Mouse (Mus musculus) forebrain, embryonic 16.5 days (tissue): ENCODE data around the gene Slc13a1. TPM values are rescaled to one million over a fixed set of nuclear protein-coding genes. Genes with fewer than 3 reads are reported as not detected.

Experiments
- ATAC-seq: fragments of 200-750 bp; cut with Nextera tagmentation; 2 replicates; pipeline ENCODE4 v1.8.0; 2017; ENCODE audit warnings: mild to moderate bottlenecking, moderate library complexity
- H3K27ac ChIP-seq: fragments of 300-500 bp; sonication (generic); 2 replicates; pipeline ENCODE4 v1.5.1; 2014; ENCODE audit warnings: low read length, control low read depth
- H3K27me3 ChIP-seq: fragments of 300-500 bp; sonication (generic); replicated peaks from 2 replicates; pipeline ENCODE4 v1.6.1; 2014; ENCODE audit warnings: low read length; ENCODE audit not compliant: control insufficient read depth, insufficient read depth
- H3K36me3 ChIP-seq: fragments of 300-500 bp; sonication (generic); 2 replicates; pipeline ENCODE4 v1.6.1; 2014; ENCODE audit not compliant: control insufficient read depth, insufficient read depth
- H3K4me1 ChIP-seq: fragments of 300-500 bp; sonication (generic); replicated peaks from 2 replicates; pipeline ENCODE4 v1.6.1; 2014; ENCODE audit warnings: low read length; ENCODE audit not compliant: control insufficient read depth, insufficient read depth
- H3K4me2 ChIP-seq: fragments of 300-500 bp; sonication (generic); 2 replicates; pipeline ENCODE4 v1.6.1; 2014; ENCODE audit warnings: mild to moderate bottlenecking, low read length, control low read depth
- H3K4me3 ChIP-seq: fragments of 300-500 bp; sonication (generic); replicated peaks from 2 replicates; pipeline ENCODE4 v1.5.1; 2014; ENCODE audit warnings: mild to moderate bottlenecking, low read length, control low read depth
- H3K9ac ChIP-seq: fragments of 300-500 bp; sonication (generic); replicated peaks from 2 replicates; pipeline ENCODE4 v1.6.1; 2014; ENCODE audit warnings: low read depth, low read length, control low read depth
- H3K9me3 ChIP-seq: fragments of 300-500 bp; sonication (generic); 2 replicates; pipeline ENCODE4 v1.6.1; 2016; ENCODE audit warnings: low read length; ENCODE audit not compliant: control insufficient read depth
- WGBS: fragments of 180-500 bp; shearing (Covaris S2); extraction: QIAGEN DNeasy Blood & Tissue Kit; methylation state at CpG from one replicate; pipeline ENCODE4 v1.1.7; 2014; 5-methylcytosine and 5-hydroxymethylcytosine counted together
- polyA plus RNA-seq: library from polyadenylated mRNA; unstranded; fragments of >200 nt; fragmentation: Nextera tagmentation; extraction: Ambion mirVana; gene quantifications from 2 replicates; pipeline ENCODE4 v1.2.1, GENCODE M21; 2015

Gene Slc13a1
- polyA plus RNA-seq, 1 experiment from 2014 or later, result 0.13 TPM

DNA sequence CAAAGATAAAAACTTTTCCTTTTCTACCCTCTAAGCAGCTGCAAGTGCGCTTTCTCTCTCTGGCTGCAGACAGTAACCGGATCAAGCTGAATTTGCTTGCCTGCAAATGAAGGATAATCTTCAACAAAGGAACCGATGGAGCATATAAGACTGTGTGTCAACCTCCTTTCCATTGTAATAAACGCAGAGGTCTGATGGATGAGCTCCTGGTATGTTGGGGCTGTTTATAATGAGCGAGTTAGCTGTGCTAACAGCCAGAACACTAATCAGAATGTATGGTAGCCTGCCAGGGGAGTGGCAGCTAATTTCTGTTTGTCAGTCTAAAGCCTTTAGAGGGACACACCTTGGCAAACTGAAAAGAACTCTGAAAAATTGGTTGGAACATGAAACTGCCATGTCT, 62.2 kb downstream of the Slc13a1 start:
- Histone ChIP-seq H3K9me3 (no peaks in the 10 kb centered on the region), H3K27me3 (no peaks in the 10 kb centered on the region), H3K27ac (no peak overlapping the region), H3K4me1 (peaks cover 8% of the 10 kb centered on the region; the same call in 1 of the 2 replicates), H3K4me2 (no peak overlapping the region), H3K36me3 (no peaks in the 10 kb centered on the region), H3K9ac (no peak overlapping the region), H3K4me3 (no peak overlapping the region)
- 10% methylated on average over 5 of the region's 5 CpGs for WGBS
- peak; percentile 66 for ATAC-seq

DNA sequence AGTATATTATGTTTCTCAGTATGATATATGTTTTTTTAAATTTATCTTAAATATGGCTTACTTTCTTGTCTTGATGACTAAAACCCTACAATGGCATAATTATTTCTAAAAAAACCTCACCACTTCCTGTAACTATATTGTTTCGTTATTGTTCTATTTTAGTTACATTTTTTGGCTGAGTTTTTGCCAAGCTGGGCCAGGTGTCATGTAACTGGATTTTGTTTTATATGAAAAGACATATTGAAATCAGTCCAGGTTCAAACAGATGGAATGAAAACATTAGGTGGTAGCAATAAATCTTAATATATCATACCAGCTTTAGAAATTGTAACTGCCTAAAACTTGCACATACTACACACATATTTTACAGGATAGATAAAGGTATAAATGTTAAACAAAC, 66.6 kb downstream of the Slc13a1 start:
- WGBS, result 76% methylated on average over 1 of the region's 1 CpGs
- Histone ChIP-seq H3K9me3 (no peaks in the 10 kb centered on the region), H3K36me3 (no peaks in the 10 kb centered on the region), H3K27ac (no peak overlapping the region), H3K4me2 (no peak overlapping the region), H3K4me1 (peaks cover 6% of the 10 kb centered on the region; the same call in 1 of the 2 replicates), H3K4me3 (no peak overlapping the region), H3K9ac (no peak overlapping the region), H3K27me3 (no peaks in the 10 kb centered on the region)
- no peak for ATAC-seq

DNA sequence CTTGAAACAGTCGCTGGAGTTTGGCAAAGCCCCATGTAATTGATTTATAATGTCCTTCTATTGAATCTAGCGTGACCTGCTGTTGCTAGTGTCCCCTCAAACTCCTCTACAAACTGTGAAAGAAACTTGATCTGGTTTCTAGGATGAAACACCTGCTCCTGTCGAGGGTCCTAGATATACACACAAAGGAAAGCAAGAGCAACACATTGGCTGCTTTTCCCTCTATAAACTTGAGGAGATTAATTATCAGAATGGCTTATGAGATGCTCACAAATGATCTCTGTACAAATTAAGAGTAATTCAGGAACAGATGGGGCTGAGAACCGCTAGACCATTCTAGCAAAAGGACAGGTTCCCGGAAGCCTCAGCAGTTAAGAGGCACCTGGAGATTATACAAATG, 67.2 kb downstream of the Slc13a1 start:
- Histone ChIP-seq H3K9ac (no peak overlapping the region), H3K9me3 (no peaks in the 10 kb centered on the region), H3K27me3 (no peaks in the 10 kb centered on the region), H3K36me3 (no peaks in the 10 kb centered on the region), H3K27ac (no peak overlapping the region), H3K4me1 (0 out of 2 replicates have a peak, but pooled peaks cover 2% of the 10 kb centered on the region), H3K4me2 (no peak overlapping the region), H3K4me3 (no peak overlapping the region)
- no peak for ATAC-seq
- 41% methylated on average over 5 of the region's 5 CpGs for WGBS

DNA sequence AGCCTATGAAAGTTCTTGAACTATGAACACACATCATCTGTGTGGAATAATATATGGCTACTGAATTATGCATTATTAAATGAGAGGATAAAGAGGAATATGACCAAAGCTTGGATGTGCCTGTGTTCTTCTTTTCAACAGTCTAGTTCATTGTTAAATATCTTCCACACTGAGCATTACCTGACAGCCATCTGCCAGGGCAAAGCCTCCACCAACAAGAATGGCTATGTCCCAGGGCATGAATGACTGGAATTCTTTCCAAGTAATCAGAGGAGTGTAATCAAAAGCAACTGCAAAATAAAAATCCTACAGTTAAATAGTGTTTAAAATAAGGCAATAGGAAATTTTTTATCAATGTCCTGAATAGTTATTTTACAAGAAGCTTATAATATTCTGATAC, 70.5 kb downstream of the Slc13a1 start:
- Histone ChIP-seq H3K4me1 (no peaks in the 10 kb centered on the region), H3K27me3 (no peaks in the 10 kb centered on the region), H3K4me2 (no peak overlapping the region), H3K27ac (no peak overlapping the region), H3K9ac (no peak overlapping the region), H3K36me3 (no peaks in the 10 kb centered on the region), H3K9me3 (no peaks in the 10 kb centered on the region), H3K4me3 (no peak overlapping the region)
- ATAC-seq, result no peak

DNA sequence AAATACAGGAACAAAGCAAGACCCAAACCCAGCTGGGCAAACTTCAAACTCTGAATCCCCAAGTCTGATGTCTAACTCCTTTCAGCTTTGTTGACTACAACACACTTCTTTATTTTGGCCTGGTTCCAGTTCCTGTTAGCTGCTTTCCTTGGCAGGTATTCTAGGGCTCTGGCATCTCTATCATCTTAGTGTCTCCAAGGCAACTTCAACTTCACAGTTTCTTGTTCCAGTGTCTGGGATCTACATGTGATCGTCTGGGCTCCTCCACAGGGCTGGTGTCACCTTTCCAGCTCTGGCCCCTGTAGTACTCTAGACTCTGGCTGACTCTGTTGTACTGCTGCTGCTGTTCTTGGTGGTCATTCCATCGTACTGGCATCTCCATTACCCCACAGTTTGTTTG, 91.8 kb downstream of the Slc13a1 start:
- H3K27me3 ChIP-seq, result no peaks in the 10 kb centered on the region
- H3K36me3 ChIP-seq, result no peaks in the 10 kb centered on the region
- H3K9me3 ChIP-seq, result no peaks in the 10 kb centered on the region
- H3K4me2 ChIP-seq, result no peak overlapping the region
- H3K27ac ChIP-seq, result no peak overlapping the region
- ATAC-seq, result no peak
- no peak overlapping the region for H3K9ac ChIP-seq
- no peak overlapping the region for H3K4me3 ChIP-seq
- WGBS, result 64% methylated on average over 2 of the region's 2 CpGs
- no peaks in the 10 kb centered on the region for H3K4me1 ChIP-seq

DNA sequence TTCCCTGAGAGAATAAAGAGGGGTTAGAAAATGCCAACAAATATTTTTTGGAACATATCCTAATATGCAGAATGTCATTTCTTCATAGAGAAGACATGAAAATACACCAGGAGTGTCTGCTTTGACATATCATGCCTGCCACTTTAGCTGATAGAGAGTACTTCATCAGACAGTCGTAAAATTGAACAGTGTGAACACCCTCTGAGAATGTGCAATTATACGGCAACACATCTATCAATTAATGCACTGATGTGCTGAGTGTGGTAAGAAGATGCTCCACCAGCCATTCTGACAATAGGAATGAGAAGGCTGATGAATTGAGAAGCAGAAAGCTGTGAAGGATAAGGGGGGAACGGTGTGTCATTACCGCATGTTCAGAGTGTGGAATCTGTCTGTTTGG, 95.1 kb downstream of the Slc13a1 start:
- H3K4me2 ChIP-seq, result no peak overlapping the region
- no peaks in the 10 kb centered on the region for H3K36me3 ChIP-seq
- no peaks in the 10 kb centered on the region for H3K4me1 ChIP-seq
- WGBS, result 73% methylated on average over 4 of the region's 4 CpGs
- no peak overlapping the region for H3K27ac ChIP-seq
- no peak overlapping the region for H3K9ac ChIP-seq
- H3K27me3 ChIP-seq, result no peaks in the 10 kb centered on the region
- H3K9me3 ChIP-seq, result no peaks in the 10 kb centered on the region
- no peak for ATAC-seq
- no peak overlapping the region for H3K4me3 ChIP-seq

DNA sequence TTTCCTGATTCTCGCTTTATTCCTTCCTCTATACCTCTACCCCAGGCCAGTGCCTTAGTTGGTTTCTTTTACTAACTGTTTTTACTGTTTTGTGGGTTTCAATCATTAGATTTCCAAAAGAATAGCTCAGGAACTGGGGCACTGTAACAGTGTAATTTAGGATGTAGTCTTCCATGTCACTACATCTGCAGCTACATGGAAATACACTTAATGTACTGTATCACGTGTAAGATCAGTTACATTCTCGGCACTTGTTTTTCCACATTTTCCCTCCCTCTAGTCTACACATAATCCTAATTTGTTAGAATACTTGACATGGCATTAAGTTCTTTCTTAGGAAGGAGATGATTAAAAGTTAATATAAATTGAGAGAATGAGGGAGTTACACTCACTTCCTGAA, 108.1 kb downstream of the Slc13a1 start:
- no peak overlapping the region for H3K9ac ChIP-seq
- H3K4me1 ChIP-seq, result no peaks in the 10 kb centered on the region
- ATAC-seq, result no peak
- H3K27ac ChIP-seq, result no peak overlapping the region
- 86% methylated on average over 3 of the region's 3 CpGs for WGBS
- no peak overlapping the region for H3K4me3 ChIP-seq
- no peak overlapping the region for H3K4me2 ChIP-seq
- no peaks in the 10 kb centered on the region for H3K36me3 ChIP-seq
- H3K9me3 ChIP-seq, result no peaks in the 10 kb centered on the region
- no peaks in the 10 kb centered on the region for H3K27me3 ChIP-seq

DNA sequence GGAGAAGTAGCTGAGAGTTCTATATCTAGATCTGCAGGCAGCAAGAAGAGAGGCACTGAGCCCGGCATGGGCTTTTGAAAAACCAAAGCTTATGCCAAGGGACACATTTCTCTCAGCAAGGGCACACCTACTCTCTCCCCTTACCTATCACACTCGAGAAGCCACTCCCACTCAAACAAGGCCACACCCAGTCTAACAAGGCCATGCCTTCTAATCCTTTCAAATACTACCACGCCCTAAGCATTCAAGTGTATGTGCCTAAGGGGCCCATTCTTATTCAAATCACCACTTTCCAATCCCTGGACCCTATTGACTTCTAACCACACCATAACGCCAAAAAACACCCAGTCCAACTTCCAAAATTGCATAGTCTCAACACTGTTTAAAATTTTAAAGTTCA, 112.8 kb downstream of the Slc13a1 start:
- Histone ChIP-seq H3K27me3 (no peaks in the 10 kb centered on the region), H3K9me3 (no peaks in the 10 kb centered on the region), H3K9ac (no peak overlapping the region), H3K4me1 (no peaks in the 10 kb centered on the region), H3K36me3 (no peaks in the 10 kb centered on the region), H3K4me3 (no peak overlapping the region), H3K27ac (no peak overlapping the region), H3K4me2 (no peak overlapping the region)
- ATAC-seq, result no peak
- WGBS, result 89% methylated on average over 4 of the region's 4 CpGs

DNA sequence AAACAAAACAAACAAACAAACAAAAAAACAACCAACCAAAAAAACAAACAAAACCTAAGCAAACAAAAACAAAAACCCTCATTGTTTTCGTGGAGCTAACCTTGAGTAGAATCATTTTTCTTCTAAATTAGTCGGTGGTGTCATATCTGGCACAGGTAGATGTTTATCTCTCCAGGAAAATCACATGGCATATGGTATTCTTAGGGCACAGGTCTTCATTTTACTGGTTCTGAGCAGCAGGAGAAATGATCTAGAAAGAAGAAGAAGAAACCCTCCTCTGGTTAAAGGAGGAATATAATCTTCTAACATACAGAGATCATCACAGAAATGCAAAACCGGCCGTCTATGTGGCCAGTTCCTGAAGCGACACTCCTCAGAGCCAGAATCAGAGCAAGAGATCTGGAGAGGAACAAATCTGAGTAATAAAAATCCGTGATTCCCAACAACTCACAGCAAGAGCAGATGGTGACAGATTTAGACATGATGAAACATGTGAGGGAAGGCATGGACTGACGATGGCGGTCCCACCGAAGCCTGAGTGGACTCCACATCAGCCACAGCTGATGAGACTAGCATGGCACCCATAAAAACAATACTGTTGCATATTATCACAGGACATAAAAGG, 113.7 kb downstream of the Slc13a1 start:
- no peaks in the 10 kb centered on the region for H3K27me3 ChIP-seq
- H3K9me3 ChIP-seq, result no peaks in the 10 kb centered on the region
- no peak overlapping the region for H3K4me2 ChIP-seq
- no peak overlapping the region for H3K4me3 ChIP-seq
- WGBS, result 90% methylated on average over 9 of the region's 9 CpGs
- no peaks in the 10 kb centered on the region for H3K36me3 ChIP-seq
- no peak overlapping the region for H3K27ac ChIP-seq
- no peak overlapping the region for H3K9ac ChIP-seq
- ATAC-seq, result no peak
- H3K4me1 ChIP-seq, result no peaks in the 10 kb centered on the region
